Mouse (Mus musculus) hindbrain, embryonic 14.5 days (tissue): ENCODE measurements around the gene Cd3e. TPM values are rescaled to one million over a fixed set of nuclear protein-coding genes. Genes with fewer than 3 reads are reported as not detected.
A peak's percentile ranks its signal among the peaks of the same experiment; 100 is the strongest.

Source experiments
- ATAC-seq: fragments of 200-750 bp; cut with Nextera tagmentation; 2 replicates; pipeline ENCODE4 v1.8.0; 2017; ENCODE audit warnings: moderate number of reproducible peaks, mild to moderate bottlenecking, moderate TSS enrichment, moderate library complexity; ENCODE audit not compliant: low FRiP score
- DNase-seq: peaks from one replicate; pipeline ENCODE4 v3.0.0-alpha.2; 2015; ENCODE audit warnings: low spot score
- H3K27ac ChIP-seq: fragments of 300-500 bp; sonication (generic); 2 replicates; pipeline ENCODE4 v1.5.1; 2014; ENCODE audit warnings: mild to moderate bottlenecking, moderate library complexity
- H3K27me3 ChIP-seq: fragments of 300-500 bp; sonication (generic); 2 replicates; pipeline ENCODE4 v1.6.1; 2014; ENCODE audit warnings: mild to moderate bottlenecking, low read length, mixed read lengths; ENCODE audit not compliant: control insufficient read depth, insufficient read depth
- H3K36me3 ChIP-seq: fragments of 300-500 bp; sonication (generic); replicated peaks from 2 replicates; pipeline ENCODE4 v1.6.1; 2014; ENCODE audit not compliant: control insufficient read depth, insufficient read depth
- H3K4me1 ChIP-seq: fragments of 300-500 bp; sonication (generic); replicated peaks from 2 replicates; pipeline ENCODE4 v1.6.1; 2014; ENCODE audit warnings: antibody characterized with exemption, low read length, mixed read lengths; ENCODE audit not compliant: control insufficient read depth, insufficient read depth
- H3K4me2 ChIP-seq: fragments of 300-500 bp; sonication (generic); replicated peaks from 2 replicates; pipeline ENCODE4 v1.6.1; 2014; ENCODE audit warnings: mild to moderate bottlenecking, moderate library complexity
- H3K4me3 ChIP-seq: fragments of 300-500 bp; sonication (generic); replicated peaks from 2 replicates; pipeline ENCODE4 v1.5.1; 2014; ENCODE audit warnings: mild to moderate bottlenecking, low read length
- H3K9ac ChIP-seq: fragments of 300-500 bp; sonication (generic); 2 replicates; pipeline ENCODE4 v1.6.1; 2014
- H3K9me3 ChIP-seq: fragments of 300-500 bp; sonication (generic); 2 replicates; pipeline ENCODE4 v1.6.1; 2016; ENCODE audit warnings: low read length; ENCODE audit not compliant: control insufficient read depth
- WGBS: fragments of 180-500 bp; shearing (Covaris S2); extraction: QIAGEN DNeasy Blood & Tissue Kit; methylation state at CpG from one replicate; pipeline ENCODE4 v1.1.7; 2014; 5-methylcytosine and 5-hydroxymethylcytosine counted together
- polyA plus RNA-seq: library from polyadenylated mRNA; unstranded; fragments of >200 nt; fragmentation: Nextera tagmentation; extraction: Ambion mirVana; gene quantifications from 2 replicates; pipeline ENCODE4 v1.2.1, GENCODE M21; 2014

Cd3e gene
- polyA plus RNA-seq, result 0.20 and 0.22 TPM in 2 replicates

GRCm38 (mm10) chr9:45009180-45010078, at the start of gene Cd3e:
Cd3e (minus strand) TSS chr9:45009627.
- no peaks in the 10 kb centered on the region for H3K27me3 ChIP-seq
- 82% methylated on average over 19 of the region's 19 CpGs for WGBS
- H3K9me3 ChIP-seq, result no peaks in the 10 kb centered on the region
- DNase-seq, result no peak
- no peaks in the 10 kb centered on the region for H3K4me1 ChIP-seq
- ATAC-seq, result no peak
- H3K36me3 ChIP-seq, result no peaks in the 10 kb centered on the region
- no peak within 1 kb of the TSS for H3K27ac ChIP-seq
- no peak within 1 kb of the TSS for H3K4me2 ChIP-seq
- no peak within 1 kb of the TSS for H3K4me3 ChIP-seq
- no peak within 1 kb of the TSS for H3K9ac ChIP-seq

- Histone ChIP-seq H3K27ac (no peak overlapping the region), H3K9ac (no peak overlapping the region), H3K9me3 (no peaks in the 10 kb centered on the region), H3K4me3 (no peak overlapping the region), H3K4me1 (peaks cover 7% of the 10 kb centered on the region), H3K4me2 (no peak overlapping the region), H3K27me3 (peaks cover 36% of the 10 kb centered on the region), H3K36me3 (no peaks in the 10 kb centered on the region)
- 55% methylated on average over 5 of the region's 5 CpGs for WGBS
- ATAC-seq, result no peak
- no peak for DNase-seq
Measured at GRCm38 (mm10) chr9:45058304-45058940, 49.0 kb upstream of the Cd3e start.

- no peaks in the 10 kb centered on the region for H3K36me3 ChIP-seq
- no peaks in the 10 kb centered on the region for H3K9me3 ChIP-seq
- peak within 1 kb of the TSS; percentile 78 for H3K4me2 ChIP-seq
- peak within 1 kb of the TSS; percentile 72 for H3K4me3 ChIP-seq
- H3K27ac ChIP-seq, result peak within 1 kb of the TSS; percentile 100
- peaks cover 7% of the 10 kb centered on the region for H3K4me1 ChIP-seq
- H3K27me3 ChIP-seq, result peaks cover 51% of the 10 kb centered on the region
- WGBS, result under 1% methylated on average over 33 of the region's 33 CpGs
- peak; percentile 94 for DNase-seq
- ATAC-seq, result peak; percentile 99
- H3K9ac ChIP-seq, result peak within 1 kb of the TSS; percentile 66
Measured at GRCm38 (mm10) chr9:45055082-45055713, 45.8 kb upstream of the Cd3e start, which contains the start of gene Mpzl3. Mpzl3 (plus strand) TSS chr9:45055186.

GRCm38 (mm10) chr9:45050301-45050700, 40.9 kb upstream of the Cd3e start:
- no peak overlapping the region for H3K27ac ChIP-seq

GRCm38 (mm10) chr9:45049731-45050130, 40.3 kb upstream of the Cd3e start:
- Histone ChIP-seq H3K27ac (no peak overlapping the region), H3K9me3 (no peaks in the 10 kb centered on the region), H3K4me1 (peaks cover 7% of the 10 kb centered on the region), H3K4me2 (no peak overlapping the region), H3K9ac (no peak overlapping the region), H3K27me3 (peaks cover 32% of the 10 kb centered on the region), H3K36me3 (no peaks in the 10 kb centered on the region), H3K4me3 (no peak overlapping the region)
- 73% methylated on average over 1 of the region's 1 CpGs for WGBS
- no peak for ATAC-seq
- DNase-seq, result no peak

More at GRCm38 (mm10) chr9:45050301-45050700, 40.9 kb upstream of the Cd3e start:
- H3K27me3 ChIP-seq, result peaks cover 26% of the 10 kb centered on the region
- H3K4me2 ChIP-seq, result no peak overlapping the region
- no peak for DNase-seq
- H3K36me3 ChIP-seq, result no peaks in the 10 kb centered on the region
- peaks cover 7% of the 10 kb centered on the region for H3K4me1 ChIP-seq
- 86% methylated on average over 2 of the region's 2 CpGs for WGBS
- no peak overlapping the region for H3K4me3 ChIP-seq
- no peak for ATAC-seq
- H3K9ac ChIP-seq, result no peak overlapping the region
- H3K9me3 ChIP-seq, result no peaks in the 10 kb centered on the region

GRCm38 (mm10) chr9:45048511-45048910, 39.1 kb upstream of the Cd3e start:
- Histone ChIP-seq H3K4me1 (no peaks in the 10 kb centered on the region), H3K27ac (no peak overlapping the region), H3K4me2 (no peak overlapping the region), H3K9ac (no peak overlapping the region), H3K9me3 (no peaks in the 10 kb centered on the region), H3K27me3 (peaks cover 35% of the 10 kb centered on the region), H3K4me3 (no peak overlapping the region), H3K36me3 (no peaks in the 10 kb centered on the region)
- 41% methylated on average over 4 of the region's 4 CpGs for WGBS
- no peak for ATAC-seq
- DNase-seq, result peak; percentile 74

- H3K4me3 ChIP-seq, result no peak overlapping the region
- 0 out of 2 replicates have a peak, but pooled peaks cover 6% of the 10 kb centered on the region for H3K4me1 ChIP-seq
- no peaks in the 10 kb centered on the region for H3K9me3 ChIP-seq
- 93% methylated on average over 16 of the region's 16 CpGs for WGBS
- no peak overlapping the region for H3K27ac ChIP-seq
- DNase-seq (no peak), ATAC-seq (no peak)
- peaks cover 36% of the 10 kb centered on the region for H3K27me3 ChIP-seq
- H3K36me3 ChIP-seq, result no peaks in the 10 kb centered on the region
- no peak overlapping the region for H3K9ac ChIP-seq
- H3K4me2 ChIP-seq, result no peak overlapping the region
Measured at GRCm38 (mm10) chr9:45046973-45047372, 37.5 kb upstream of the Cd3e start.

- no peaks in the 10 kb centered on the region for H3K9me3 ChIP-seq
- ATAC-seq, result no peak
- 1% methylated on average over 10 of the region's 10 CpGs for WGBS
- no peak for DNase-seq
- 0 out of 2 replicates have a peak, but pooled peaks cover 6% of the 10 kb centered on the region for H3K4me1 ChIP-seq
- no peak overlapping the region for H3K4me2 ChIP-seq
- peaks cover 72% of the 10 kb centered on the region for H3K27me3 ChIP-seq
- H3K9ac ChIP-seq, result no peak overlapping the region
- no peak overlapping the region for H3K27ac ChIP-seq
- no peak overlapping the region for H3K4me3 ChIP-seq
- no peaks in the 10 kb centered on the region for H3K36me3 ChIP-seq
Measured at GRCm38 (mm10) chr9:45042947-45043346, 33.5 kb upstream of the Cd3e start.
